Mouse (Mus musculus) liver, adult 2 months (tissue): Measurements from ENCODE around the gene Trpm2. TPM values are rescaled to one million over a fixed set of nuclear protein-coding genes. Genes with fewer than 3 reads are reported as not detected.

Experiments used
- DNase-seq: peaks from one replicate; pipeline ENCODE4 v3.0.0-alpha.2; 2011; ENCODE audit warnings: low read depth, low spot score; ENCODE audit errors: extremely low read depth
- H3K27ac ChIP-seq: fragments of 200-500 bp; replicated peaks from 2 replicates; pipeline ENCODE4 v1.5.1; 2012; ENCODE audit warnings: low read depth, mild to moderate bottlenecking, control low read depth, inconsistent platforms, low read length; ENCODE audit not compliant: insufficient read depth
- H3K27me3 ChIP-seq: fragments of 200-500 bp; 2 replicates; pipeline ENCODE4 v1.6.1; 2012; ENCODE audit warnings: mild to moderate bottlenecking, moderate library complexity, low read length, inconsistent platforms; ENCODE audit not compliant: control insufficient read depth, insufficient read depth
- H3K36me3 ChIP-seq: fragments of 200-500 bp; 2 replicates; pipeline ENCODE4 v1.6.1; 2012; ENCODE audit warnings: low read length, inconsistent platforms; ENCODE audit not compliant: control insufficient read depth, insufficient read depth
- H3K4me1 ChIP-seq: fragments of 200-500 bp; 2 replicates; pipeline ENCODE4 v1.6.1; 2011; ENCODE audit warnings: low read length; ENCODE audit not compliant: control insufficient read depth, insufficient read depth
- H3K4me3 ChIP-seq: fragments of 200-500 bp; 2 replicates; pipeline ENCODE4 v1.5.1; 2011; ENCODE audit warnings: low read depth, mild to moderate bottlenecking, control low read depth, low read length, moderate library complexity; ENCODE audit not compliant: insufficient read depth
- H3K79me2 ChIP-seq: fragments of 200-500 bp; 2 replicates; pipeline ENCODE4 v1.6.1; 2012; ENCODE audit warnings: inconsistent platforms, mild to moderate bottlenecking, low read length, moderate library complexity; ENCODE audit not compliant: control insufficient read depth, insufficient read depth
- H3K9ac ChIP-seq: fragments of 200-500 bp; 2 replicates; pipeline ENCODE4 v1.6.1; 2012; ENCODE audit warnings: low read depth, mild to moderate bottlenecking, control low read depth, inconsistent platforms, low read length
- CTCF ChIP-seq: fragments of 200-500 bp; IDR thresholded peaks from 2 replicates; pipeline ENCODE4 v1.5.1; 2011; ENCODE audit warnings: low read depth, low read length, control low read depth
- POLR2A ChIP-seq: fragments of 200-500 bp; IDR thresholded peaks from 2 replicates; pipeline ENCODE4 v1.6.1; 2011; ENCODE audit warnings: low read length, control low read depth; ENCODE audit not compliant: insufficient read depth; ENCODE audit errors: extremely low read depth
- WGBS: fragments of 180-500 bp; shearing (Covaris S2); methylation state at CpG from one replicate; pipeline ENCODE4 v1.1.7; 2018; 5-methylcytosine and 5-hydroxymethylcytosine counted together
- polyA plus RNA-seq: library from polyadenylated mRNA; depleted of rRNA; stranded (reverse); fragments of >200 nt; gene quantifications from 2 replicates; pipeline ENCODE4 v1.2.3, GENCODE M21; 2012
- total RNA-seq: library from RNA; depleted of rRNA; stranded (reverse); fragments of >200 nt; gene quantifications from 2 replicates; pipeline ENCODE4 v1.2.3, GENCODE M21; 2014

Gene Trpm2
- total and polyA plus RNA-seq, 2 experiments, result 3.1 to 3.3 TPM

DNA sequence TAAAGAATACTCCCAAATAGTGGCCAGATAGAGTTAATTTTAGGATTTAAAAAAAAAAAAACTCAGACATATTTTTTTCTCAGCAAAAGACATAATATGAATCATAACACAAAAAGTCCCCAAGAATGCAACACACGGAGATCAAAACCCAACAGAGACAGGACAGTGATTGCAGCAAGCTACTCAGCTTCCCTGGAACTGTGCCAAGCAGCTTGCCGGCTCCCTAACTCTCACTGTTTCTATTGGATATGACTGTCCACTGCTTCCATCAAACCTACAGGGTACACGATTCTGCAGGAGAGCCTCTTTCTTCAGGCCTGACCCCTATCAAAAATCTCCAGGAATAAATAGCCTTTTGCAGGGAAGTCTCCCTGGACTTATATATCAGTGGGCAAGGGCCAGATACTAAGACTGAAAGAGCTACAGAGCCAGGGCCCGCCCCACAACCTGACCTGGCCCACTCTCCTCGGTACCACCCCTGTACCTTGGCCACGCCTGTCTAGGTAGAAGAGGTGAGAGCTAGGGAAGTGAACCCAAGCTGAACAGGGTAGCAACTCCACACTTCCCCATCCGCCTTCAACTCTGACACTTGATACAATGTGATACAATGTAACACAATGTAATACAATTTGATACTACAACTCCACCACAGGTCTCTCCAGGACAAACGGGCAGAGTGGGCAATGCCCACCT, 6.2 kb upstream of the Trpm2 start:
- H3K79me2 ChIP-seq, result no peaks in the 10 kb centered on the region
- no peaks in the 10 kb centered on the region for H3K27me3 ChIP-seq
- H3K9ac ChIP-seq, result no peak overlapping the region
- 50% methylated on average over 8 of the region's 8 CpGs for WGBS
- H3K4me3 ChIP-seq, result no peak overlapping the region
- DNase-seq, result peak; percentile 54
- H3K36me3 ChIP-seq, result no peaks in the 10 kb centered on the region
- no peak overlapping the region for H3K27ac ChIP-seq
- TF ChIP-seq POLR2A, result no peak
- no peak for TF ChIP-seq CTCF
- peaks cover 16% of the 10 kb centered on the region for H3K4me1 ChIP-seq

DNA sequence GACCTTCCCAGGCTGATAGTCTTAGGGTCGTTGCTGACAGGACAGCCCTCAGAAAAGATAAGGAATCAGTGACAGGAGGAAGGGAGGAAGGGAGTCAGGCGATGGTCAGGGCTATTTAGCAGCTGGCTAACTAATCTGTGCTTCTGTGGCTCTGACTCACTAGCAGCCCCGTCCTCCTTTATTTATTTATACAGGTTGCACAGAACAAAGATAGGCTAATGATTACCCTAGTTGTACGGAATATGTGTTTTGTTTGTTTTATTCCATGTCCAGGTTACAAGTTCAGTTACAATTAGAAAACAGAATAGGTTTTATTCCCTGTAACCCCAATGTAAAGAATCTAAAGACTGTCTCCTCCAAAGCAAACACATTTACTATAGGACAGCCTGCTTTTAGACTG, 5.3 kb upstream of the Trpm2 start:
- peaks cover 16% of the 10 kb centered on the region for H3K4me1 ChIP-seq
- no peak overlapping the region for H3K4me3 ChIP-seq
- peak overlapping the region; percentile 10; the same call in 1 of the 2 replicates for H3K9ac ChIP-seq
- no peaks in the 10 kb centered on the region for H3K79me2 ChIP-seq
- H3K36me3 ChIP-seq, result no peaks in the 10 kb centered on the region
- no peaks in the 10 kb centered on the region for H3K27me3 ChIP-seq
- 5% methylated on average over 4 of the region's 4 CpGs for WGBS
- H3K27ac ChIP-seq, result peak overlapping the region; percentile 19
- TF ChIP-seq CTCF, result no peak
- peak; percentile 90 for DNase-seq

DNA sequence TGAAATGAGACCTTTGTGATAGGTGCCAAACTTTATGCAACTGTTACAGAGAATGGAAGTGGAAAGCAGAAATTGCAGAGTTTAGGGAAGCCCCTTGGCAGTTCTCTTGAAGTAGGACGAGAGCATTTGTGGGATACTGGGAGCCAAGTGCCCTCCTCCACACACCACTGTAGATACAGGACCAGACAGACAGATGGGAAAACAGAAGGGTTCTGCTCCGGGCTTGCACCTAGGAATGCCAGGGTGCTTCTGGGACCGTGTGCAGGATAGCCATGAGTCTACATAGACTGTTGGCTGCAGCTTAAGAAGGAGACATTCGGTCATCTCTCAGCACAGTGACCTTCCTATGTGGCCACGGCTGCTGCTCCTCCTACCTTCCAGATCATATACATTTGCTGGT, 4.4 kb upstream of the Trpm2 start:
- 0 out of 2 replicates have a peak, but pooled peaks cover under 1% of the 10 kb centered on the region for H3K27me3 ChIP-seq
- no peak overlapping the region for H3K9ac ChIP-seq
- H3K4me3 ChIP-seq, result no peak overlapping the region
- H3K4me1 ChIP-seq, result peaks cover 16% of the 10 kb centered on the region
- WGBS, result 43% methylated on average over 5 of the region's 5 CpGs
- H3K36me3 ChIP-seq, result no peaks in the 10 kb centered on the region
- no peaks in the 10 kb centered on the region for H3K79me2 ChIP-seq
- no peak for DNase-seq
- no peak overlapping the region for H3K27ac ChIP-seq
- TF ChIP-seq CTCF (no peak), POLR2A (no peak)

- no peak for TF ChIP-seq CTCF
- TF ChIP-seq POLR2A, result no peak
- Histone ChIP-seq H3K36me3 (no peaks in the 10 kb centered on the region), H3K27me3 (peaks cover 5% of the 10 kb centered on the region; the same call in 1 of the 2 replicates), H3K27ac (no peak overlapping the region), H3K79me2 (no peaks in the 10 kb centered on the region), H3K9ac (no peak overlapping the region), H3K4me3 (no peak overlapping the region), H3K4me1 (peaks cover 16% of the 10 kb centered on the region)
- WGBS, result 70% methylated on average over 5 of the region's 5 CpGs
- DNase-seq, result no peak
These were observed 4.0 kb upstream of the Trpm2 start for GRCm38 (mm10) chr10:77974323-77974722.

- Histone ChIP-seq H3K4me3 (no peak overlapping the region), H3K27ac (no peak overlapping the region), H3K79me2 (no peaks in the 10 kb centered on the region), H3K27me3 (peaks cover 5% of the 10 kb centered on the region; the same call in 1 of the 2 replicates), H3K9ac (no peak overlapping the region), H3K4me1 (peaks cover 11% of the 10 kb centered on the region), H3K36me3 (no peaks in the 10 kb centered on the region)
- DNase-seq, result no peak
- WGBS, result 71% methylated on average over 17 of the region's 17 CpGs
- TF ChIP-seq POLR2A (no peak), CTCF (peak; percentile 36)
These were observed 1.6 kb upstream of the Trpm2 start for GRCm38 (mm10) chr10:77971709-77972553.
